Mouse (Mus musculus) thymus, postnatal 25 days (tissue): ENCODE data around the gene Lrwd1.

Experiments used
- DNase-seq: peaks from one replicate; pipeline ENCODE4 v3.0.0; 2022

The Lrwd1 gene

DNA sequence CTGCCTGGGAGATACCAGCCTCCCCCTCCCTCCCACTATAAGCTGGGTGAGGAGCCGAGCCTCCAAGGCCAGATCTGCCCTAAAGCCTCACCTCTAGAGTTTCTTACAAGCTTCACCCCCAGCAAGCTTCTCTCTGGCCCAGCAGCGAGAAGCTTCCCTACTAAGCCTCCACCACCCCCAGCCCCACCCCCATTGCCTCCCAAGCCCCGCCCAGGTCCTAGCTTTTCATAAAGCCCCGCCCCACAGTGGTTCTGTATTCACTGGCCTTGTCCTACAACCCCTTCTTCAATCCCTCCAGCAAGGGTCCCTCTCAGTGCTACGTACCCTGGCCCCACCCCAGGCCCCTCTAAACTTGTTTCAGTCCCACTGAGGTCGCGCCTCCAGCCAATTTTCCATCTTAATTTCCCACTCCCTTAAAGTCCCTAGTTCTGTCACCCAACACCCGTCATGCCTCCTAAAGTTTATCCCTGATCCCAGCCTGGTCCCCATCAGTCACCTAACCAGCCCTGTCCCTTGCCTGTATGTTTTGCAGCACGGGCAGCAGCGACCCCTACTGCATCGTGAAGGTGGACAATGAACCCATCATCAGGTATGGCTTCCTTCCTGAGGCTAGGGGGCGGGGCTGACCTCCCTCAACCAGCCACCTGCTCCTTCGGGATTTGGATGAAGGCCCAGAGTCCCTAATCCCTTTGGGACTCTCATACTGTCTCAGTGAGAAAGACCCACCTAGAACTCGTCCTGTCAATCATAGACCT is 46.9 kb downstream of the Lrwd1 start:
- DNase-seq: no peak

DNA sequence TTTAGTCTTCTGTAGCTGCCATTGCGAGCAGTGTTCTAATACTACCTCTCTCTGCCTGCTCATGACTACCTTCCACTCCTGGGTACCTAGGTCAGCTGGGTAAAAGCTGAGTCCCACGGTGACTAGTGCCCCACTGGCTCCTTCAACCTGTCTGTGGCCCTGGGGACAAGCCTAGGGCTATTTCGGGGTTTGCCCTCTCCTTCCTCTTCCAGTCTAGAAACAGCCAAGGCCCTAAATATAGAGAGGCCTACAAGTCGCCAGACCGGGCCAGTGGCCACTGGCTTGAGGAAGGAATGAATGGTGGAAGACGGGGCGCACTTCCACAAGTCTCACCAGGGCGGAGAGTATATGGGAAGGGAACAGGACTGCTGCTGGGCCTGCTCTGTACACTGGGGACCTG is 49.6 kb downstream of the Lrwd1 start:
- no peak for DNase-seq

DNA sequence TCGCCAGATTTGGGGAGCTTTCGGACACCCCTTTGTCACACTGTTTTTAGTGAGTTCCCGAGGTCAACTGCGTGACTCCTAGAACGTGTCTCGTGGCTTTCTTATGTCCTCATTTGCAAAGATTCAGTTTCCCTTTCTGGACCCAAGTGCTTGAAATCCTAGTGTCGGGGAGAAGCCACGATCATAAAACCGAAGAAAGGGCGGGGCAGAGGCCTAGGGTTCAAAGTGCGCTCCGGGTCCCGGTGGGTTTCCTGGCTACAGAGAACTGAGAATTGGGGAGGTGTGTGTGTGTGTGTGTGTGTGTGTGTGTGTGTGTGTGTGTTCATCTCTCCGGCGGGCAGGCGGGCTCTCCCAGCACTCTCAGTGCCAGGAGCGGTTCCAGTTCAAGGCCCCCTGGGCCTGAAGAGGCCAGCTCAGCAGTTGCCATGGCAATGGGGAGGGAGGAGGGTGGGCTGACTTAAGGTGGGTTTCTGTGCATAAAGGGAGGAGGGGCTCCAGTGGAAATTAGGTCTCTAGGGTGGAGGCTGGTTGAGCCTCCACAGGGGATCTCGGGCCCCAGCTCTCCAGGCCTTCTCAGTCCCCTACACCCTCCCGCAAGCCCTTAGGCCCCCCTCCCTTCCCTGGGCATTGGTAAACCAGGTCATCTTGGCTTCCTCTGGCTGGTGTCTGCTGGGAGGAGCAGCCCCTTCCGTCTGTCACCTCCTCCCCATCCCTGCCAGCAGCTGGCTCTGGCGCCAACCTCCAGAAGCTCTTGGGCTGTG is 50.8 kb downstream of the Lrwd1 start:
- DNase-seq: peak; percentile 54

DNA sequence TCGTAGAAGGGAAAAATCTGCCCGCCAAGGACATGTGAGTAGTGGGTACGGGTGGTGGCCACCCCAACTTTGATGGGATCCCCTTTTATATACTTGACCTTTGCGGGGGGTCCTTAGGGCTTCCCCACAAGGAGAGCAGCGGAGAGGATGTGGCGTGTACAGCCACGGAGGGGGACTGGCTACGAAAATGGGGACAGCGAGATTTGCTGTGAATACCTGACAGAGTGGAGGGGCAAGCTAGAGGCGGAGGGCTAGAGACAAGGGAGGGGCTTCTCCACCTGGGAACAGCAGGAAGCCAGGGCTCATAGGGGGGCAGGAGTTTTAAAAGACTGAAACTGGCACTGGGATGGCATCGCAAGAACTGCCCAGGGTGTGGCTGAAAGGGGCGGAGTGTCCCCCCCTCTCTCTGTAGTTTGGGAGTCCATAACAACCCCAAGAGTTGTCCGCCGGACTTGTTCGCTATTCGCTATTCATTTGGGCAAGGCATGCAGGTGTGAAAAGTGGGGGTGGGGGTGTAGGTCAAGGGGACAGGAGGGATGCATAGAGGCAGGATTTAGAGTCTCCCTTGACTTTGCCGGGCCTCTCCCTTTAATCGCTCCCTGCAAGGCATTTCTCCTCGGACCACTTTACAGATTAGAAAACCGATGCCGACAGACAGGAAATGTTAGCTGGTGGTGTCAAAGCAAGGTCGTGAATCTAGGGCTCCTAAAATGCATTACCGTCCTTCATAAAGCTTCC is 51.6 kb downstream of the Lrwd1 start:
- DNase-seq: no peak

DNA sequence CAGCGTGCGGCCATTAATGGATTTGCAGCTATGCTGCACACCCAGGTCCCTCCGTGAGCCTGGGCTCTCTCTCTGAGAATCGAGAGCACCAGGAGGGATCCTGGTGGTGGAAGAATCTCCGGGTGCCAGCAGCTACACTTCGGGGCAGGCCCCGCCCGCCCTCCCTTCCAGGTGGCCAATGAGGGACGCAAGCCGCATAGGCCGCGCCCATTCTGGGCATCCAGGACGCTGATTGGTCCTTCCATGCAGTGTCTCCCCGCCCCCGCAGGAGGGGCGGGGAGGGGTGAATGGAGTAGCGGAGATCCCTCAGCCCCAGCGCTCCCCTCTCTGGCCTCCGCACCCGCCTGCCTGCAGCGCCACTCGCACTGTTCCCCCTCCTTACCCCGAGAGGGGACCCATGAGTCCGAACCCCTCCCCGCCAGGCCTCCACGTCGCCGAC is 52.2 kb downstream of the Lrwd1 start, which contains the start of gene Rasa4:
Rasa4 (plus strand) TSS at position 248 of the 439 bp plus-strand sequence.
- peak; percentile 97 for DNase-seq

DNA sequence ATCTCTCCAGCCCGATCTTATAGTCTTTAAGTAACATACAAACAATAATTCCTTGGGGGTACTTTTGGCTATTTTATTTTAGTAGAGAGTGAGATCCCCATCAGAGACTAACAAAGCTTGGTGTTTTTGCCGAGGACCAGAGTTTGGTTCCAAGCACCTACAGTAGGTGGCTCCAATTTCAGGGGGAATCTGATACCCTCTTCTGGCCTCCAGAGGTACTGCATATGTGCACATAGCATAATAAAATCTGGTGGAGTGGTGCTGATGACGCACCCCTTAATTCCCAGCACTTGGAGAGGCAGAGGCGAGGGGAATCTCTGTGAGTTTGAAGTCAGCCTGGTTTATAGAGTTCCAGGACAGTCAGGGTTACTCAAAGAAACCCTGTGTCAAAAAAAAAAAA is 53.5 kb downstream of the Lrwd1 start:
- DNase-seq: no peak

DNA sequence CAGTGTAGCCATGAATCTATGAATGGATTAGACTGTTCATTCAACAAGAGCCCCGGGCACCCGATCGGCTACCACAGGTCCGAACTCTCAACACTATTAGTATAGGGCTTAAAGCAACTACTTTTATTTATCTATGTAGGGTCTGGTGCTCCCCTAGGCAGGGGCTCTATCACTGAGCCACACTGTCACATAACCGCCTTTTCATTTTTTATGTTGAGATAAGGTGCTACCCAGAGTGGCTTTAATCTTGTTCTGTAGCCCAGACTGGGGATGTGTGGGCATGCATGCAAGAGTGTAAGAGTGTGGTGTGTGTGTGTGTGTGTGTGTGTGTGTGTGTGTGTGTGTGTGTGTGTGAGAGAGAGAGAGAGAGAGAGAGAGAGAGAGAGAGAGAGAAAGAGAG is 57.7 kb downstream of the Lrwd1 start:
- DNase-seq: no peak

DNA sequence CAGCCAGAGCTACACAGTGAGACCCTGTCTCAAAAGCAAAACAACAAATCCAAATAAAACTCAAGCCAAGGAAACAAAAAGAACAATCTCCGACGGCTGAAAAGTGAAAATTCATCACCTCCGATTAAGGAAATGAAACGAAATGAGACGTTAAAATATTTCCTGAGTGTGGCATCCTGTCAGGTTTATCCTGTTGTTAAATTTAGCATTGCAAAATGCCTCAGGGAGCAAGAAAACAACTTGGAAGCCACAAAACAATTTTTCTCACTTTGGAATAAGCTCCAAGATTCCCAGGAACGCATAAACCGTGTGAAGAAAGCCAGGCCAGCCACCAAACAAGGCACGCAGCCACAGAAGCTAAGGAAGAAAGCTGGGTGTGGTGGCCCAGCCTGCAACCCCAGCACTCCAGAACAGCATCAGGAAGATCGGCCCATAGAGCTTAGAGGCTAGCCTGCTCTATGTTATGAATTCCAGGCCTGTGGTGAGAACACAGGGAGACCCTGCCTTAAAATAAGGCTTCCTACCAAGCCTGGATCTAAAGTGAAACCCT is 58.8 kb downstream of the Lrwd1 start:
- DNase-seq: no peak

DNA sequence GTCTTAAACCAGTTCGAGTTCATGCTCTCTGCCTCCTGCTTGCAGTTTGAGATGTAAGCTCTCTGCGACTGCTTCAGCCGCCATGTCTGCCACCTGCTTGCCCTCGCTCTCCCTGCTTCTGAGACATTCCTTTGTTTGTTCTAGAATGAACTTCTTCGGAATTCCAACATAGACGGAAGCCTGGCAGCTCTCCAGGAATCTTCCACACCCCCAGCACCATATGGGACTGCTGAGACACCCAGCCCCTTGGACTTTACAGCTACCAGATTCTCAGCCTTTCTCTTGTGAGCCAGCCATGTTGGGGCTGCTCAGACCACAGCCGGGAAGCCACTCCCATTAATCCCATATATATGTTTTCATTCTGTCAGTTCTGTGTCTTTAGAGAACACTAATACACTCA is 59.6 kb downstream of the Lrwd1 start:
- DNase-seq: no peak

DNA sequence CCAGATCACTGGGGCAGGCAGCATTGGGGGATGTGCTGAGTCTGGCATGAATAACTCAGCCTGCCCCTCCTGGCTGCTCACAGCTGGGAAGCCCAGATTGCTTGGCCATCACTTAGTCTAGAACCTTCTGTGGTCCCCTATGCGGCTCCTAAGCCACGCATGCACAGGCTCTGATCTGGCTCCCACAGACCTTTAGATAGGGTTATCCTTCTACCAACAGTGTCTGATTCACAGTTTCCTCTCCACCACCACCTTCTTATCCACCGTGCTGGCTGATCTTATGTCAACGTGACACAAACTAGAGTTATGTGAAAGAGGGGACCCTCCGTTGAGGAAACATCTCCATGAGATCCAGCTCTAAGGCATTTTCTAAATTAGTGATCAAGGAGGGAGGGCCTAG is 60.8 kb downstream of the Lrwd1 start:
- no peak for DNase-seq

DNA sequence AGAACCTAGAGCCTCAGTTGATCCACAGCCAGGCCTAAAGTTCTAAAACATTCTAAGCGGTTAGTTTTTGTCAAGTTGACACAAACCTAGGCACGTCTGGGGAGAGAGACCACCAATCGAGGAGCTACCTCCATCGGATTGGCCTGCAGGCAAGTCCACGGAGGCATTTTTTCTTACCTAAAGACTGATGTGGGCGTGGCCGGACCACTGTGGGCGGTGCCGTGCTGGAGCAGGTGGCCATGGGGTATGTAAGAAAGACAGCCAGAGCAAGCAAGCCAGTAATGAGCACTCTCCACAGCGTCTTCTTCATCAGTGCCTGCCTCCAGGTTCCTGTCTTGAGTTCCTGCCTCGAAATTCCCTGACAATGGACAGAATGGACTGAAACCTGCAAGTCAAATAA is 62.3 kb downstream of the Lrwd1 start:
- no peak for DNase-seq

DNA sequence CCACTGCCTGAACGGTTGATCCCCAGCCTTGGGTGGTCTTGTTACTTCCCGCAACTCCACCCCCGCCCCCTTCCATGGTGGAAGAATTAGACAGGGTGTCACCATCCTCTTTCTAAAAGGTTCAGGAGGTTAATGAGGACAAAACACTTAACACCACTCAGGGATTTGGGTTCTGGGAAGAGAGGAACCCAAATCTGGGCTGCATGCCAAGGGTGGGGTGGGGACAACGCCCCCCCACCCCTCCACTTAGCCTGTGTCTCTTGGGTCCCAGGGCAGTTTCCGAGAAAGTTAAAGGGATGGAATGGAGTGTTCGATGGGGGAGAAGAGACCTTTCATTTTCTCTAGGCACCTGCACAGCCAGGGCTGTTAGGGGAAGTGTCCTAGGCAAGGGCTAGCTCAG is 62.8 kb downstream of the Lrwd1 start:
- DNase-seq: no peak
